Mouse (Mus musculus): ENCODE data around the gene Dgat2. TPM values are rescaled to one million over a fixed set of nuclear protein-coding genes. Genes with fewer than 3 reads are reported as not detected.

The Dgat2 gene
- total and polyA plus RNA-seq, 3 experiments, result 1.6 to 2.8 (median 1.7) TPM

- H3K9ac ChIP-seq (ENCODE audit: insufficient read depth, low read depth), result no peak overlapping the region
- dilution Hi-C loops (cut with MboI; ENCODE audit: extremely low pct_ligation_motif_present, extremely low pct_unique_long_range_greater_than_20kb, low sequenced_read_pairs) (no loop called here), in situ Hi-C loops (cut with MboI; ENCODE audit: low pct_ligation_motif_present, low pct_unique_long_range_greater_than_20kb, low sequenced_read_pairs) (no loop called here)
- no peak for DNase-seq (ENCODE audit: extremely low read depth)
- H3K27me3 ChIP-seq (replicated peaks), result no peaks in the 10 kb centered on the region
- no peak overlapping the region for H3K4me3 ChIP-seq (replicated peaks in 1 of 3; ENCODE audit: low read depth in 2 of 3, low read length in 2 of 3, poor library complexity in 1 of 3)
- no peaks in the 10 kb centered on the region for H3K36me3 ChIP-seq (replicated peaks in 1 of 2; ENCODE audit: control insufficient read depth in 1 of 2, insufficient read depth in 1 of 2, low read length in 1 of 2)
- H3K4me2 ChIP-seq (ENCODE audit: insufficient read depth, low read depth, poor library complexity, severe bottlenecking), result no peak overlapping the region
- TF ChIP-seq RCOR1 (conservative IDR thresholded peaks at IDR 0.05; ENCODE audit: low read depth, low read length) (no peak), JUND (conservative IDR thresholded peaks at IDR 0.05; ENCODE audit: low read depth, low read length) (no peak), POLR2A (IDR thresholded peaks at IDR 0.05; ENCODE audit: low read depth, low read length) (no peak), USF1 (IDR thresholded peaks at IDR 0.05; ENCODE audit: low read depth, low read length) (no peak), MYC (IDR thresholded peaks at IDR 0.05; ENCODE audit: low read depth, low read length) (no peak), MAFK (IDR thresholded peaks at IDR 0.05; ENCODE audit: insufficient replicate concordance, low read length) (no peak), ZKSCAN1 (IDR thresholded peaks at IDR 0.05; ENCODE audit: borderline replicate concordance, low read depth, low read length) (no peak), SMC3 (IDR thresholded peaks at IDR 0.05; ENCODE audit: low read depth, low read length) (no peak), ETS1 (conservative IDR thresholded peaks at IDR 0.05; ENCODE audit: low read depth, low read length) (no peak), BHLHE40 (IDR thresholded peaks at IDR 0.05; ENCODE audit: low read depth, low read length) (no peak), NRF1 (IDR thresholded peaks at IDR 0.05; ENCODE audit: low read depth, low read length) (no peak)
- peaks cover 0 to 20% of the 10 kb centered on the region in 2 experiments; a peak in 2 of 4 replicates for H3K4me1 ChIP-seq (ENCODE audit: control insufficient read depth in 1 of 2, insufficient read depth in 2 of 2)
- no peak overlapping the region for H3K27ac ChIP-seq (ENCODE audit: insufficient read depth, low read depth)
- H3K79me2 ChIP-seq (replicated peaks; ENCODE audit: control insufficient read depth, extremely low read depth, insufficient read depth, poor library complexity, severe bottlenecking), result no peaks in the 10 kb centered on the region
- H3K9me3 ChIP-seq (replicated peaks; ENCODE audit: low read length), result no peaks in the 10 kb centered on the region
These were observed 13.8 kb downstream of the Dgat2 start for GRCm38 (mm10) chr7:99168756-99169155.

- no peak overlapping the region for H3K4me2 ChIP-seq (ENCODE audit: insufficient read depth, low read depth, poor library complexity, severe bottlenecking)
- H3K27me3 ChIP-seq (replicated peaks), result no peaks in the 10 kb centered on the region
- H3K27ac ChIP-seq (ENCODE audit: insufficient read depth, low read depth), result no peak overlapping the region
- dilution Hi-C loops (cut with MboI; ENCODE audit: extremely low pct_ligation_motif_present, extremely low pct_unique_long_range_greater_than_20kb, low sequenced_read_pairs), result no loop called here
- H3K79me2 ChIP-seq (replicated peaks; ENCODE audit: control insufficient read depth, extremely low read depth, insufficient read depth, poor library complexity, severe bottlenecking), result no peaks in the 10 kb centered on the region
- DNase-seq (ENCODE audit: extremely low read depth), result no peak
- no peak overlapping the region for H3K4me3 ChIP-seq (replicated peaks in 1 of 3; ENCODE audit: low read depth in 2 of 3, low read length in 2 of 3, poor library complexity in 1 of 3)
- H3K9me3 ChIP-seq (replicated peaks; ENCODE audit: low read length), result no peaks in the 10 kb centered on the region
- peaks cover 0 to 20% of the 10 kb centered on the region in 2 experiments; a peak in 2 of 4 replicates for H3K4me1 ChIP-seq (ENCODE audit: control insufficient read depth in 1 of 2, insufficient read depth in 2 of 2)
- no peak overlapping the region for H3K9ac ChIP-seq (ENCODE audit: insufficient read depth, low read depth)
- TF ChIP-seq USF1 (IDR thresholded peaks at IDR 0.05; ENCODE audit: low read depth, low read length) (no peak), ZNF384 (IDR thresholded peaks at IDR 0.05; ENCODE audit: low read depth, low read length) (no peak), MAFK (IDR thresholded peaks at IDR 0.05; ENCODE audit: insufficient replicate concordance, low read length) (no peak), USF2 (conservative IDR thresholded peaks at IDR 0.05; ENCODE audit: low read depth, low read length) (no peak), PAX5 (IDR thresholded peaks at IDR 0.05; ENCODE audit: low read length) (no peak), CHD2 (IDR thresholded peaks at IDR 0.05; ENCODE audit: low read length) (no peak), CTCF (conservative IDR thresholded peaks at IDR 0.05 in 1 of 2, IDR thresholded peaks at IDR 0.05 in 1 of 2; ENCODE audit: low read depth in 2 of 2, low read length in 2 of 2) (no peak), MYC (IDR thresholded peaks at IDR 0.05; ENCODE audit: low read depth, low read length) (no peak), ELF1 (IDR thresholded peaks at IDR 0.05; ENCODE audit: low read depth, low read length) (no peak), SMC3 (IDR thresholded peaks at IDR 0.05; ENCODE audit: low read depth, low read length) (no peak), TCF12 (IDR thresholded peaks at IDR 0.05; ENCODE audit: low read depth, low read length) (no peak), UBTF (IDR thresholded peaks at IDR 0.05; ENCODE audit: low read depth, low read length) (no peak), CHD1 (IDR thresholded peaks at IDR 0.05; ENCODE audit: low read depth, low read length) (no peak), POLR2AphosphoS2 (IDR thresholded peaks at IDR 0.05; ENCODE audit: low read depth, low read length) (no peak)
- in situ Hi-C loops (cut with MboI; ENCODE audit: low pct_ligation_motif_present, low pct_unique_long_range_greater_than_20kb, low sequenced_read_pairs), result no loop called here
- H3K36me3 ChIP-seq (replicated peaks in 1 of 2; ENCODE audit: control insufficient read depth in 1 of 2, insufficient read depth in 1 of 2, low read length in 1 of 2), result no peaks in the 10 kb centered on the region
These were observed 14.6 kb downstream of the Dgat2 start for GRCm38 (mm10) chr7:99167939-99168338.

Measured in CH12.LX (cell line).